Mouse (Mus musculus): ENCODE measurements at regions not wholly inside any gene's neighbourhood (a gene's known extent, or its start where the extent isn't known, plus 50 kb on each side); places are given as distances from the start of the nearest gene placed in this dataset.

- TF ChIP-seq CTCF (IDR thresholded peaks at IDR 0.05) (no peak), EP300 (IDR thresholded peaks at IDR 0.05) (no peak)
Measured at GRCm38 (mm10) chr10:100931739-100932138, 341.5 kb downstream of the 1700017N19Rik start.
